Mouse (Mus musculus): Measurements from ENCODE around the gene Dhx58. TPM values are rescaled to one million over a fixed set of nuclear protein-coding genes. Genes with fewer than 3 reads are reported as not detected.

Dhx58 gene
- polyA plus RNA-seq, 1 experiment, result 27.3 TPM

DNA sequence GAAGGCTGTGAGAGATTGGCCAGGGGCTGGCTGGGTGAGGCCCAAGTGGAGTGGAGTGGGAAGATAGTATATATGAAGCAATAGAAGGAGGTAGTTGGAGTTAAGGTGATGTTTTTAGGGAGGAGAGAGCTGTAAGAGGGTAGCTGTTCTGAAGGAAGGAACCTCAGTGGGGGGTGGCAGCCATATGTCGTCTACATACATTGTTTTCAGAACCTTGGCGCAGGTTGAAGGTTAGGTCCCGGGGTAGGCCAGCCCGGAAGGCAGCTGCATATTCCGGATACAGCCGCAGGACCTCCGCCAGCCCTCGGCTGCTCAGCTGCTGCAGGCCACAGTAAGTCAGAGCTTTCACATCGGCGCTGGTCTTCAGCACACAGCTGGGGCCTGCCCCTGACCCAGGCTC, 42.5 kb upstream of the Dhx58 start:
- Histone ChIP-seq H3K4me1 (replicated peaks; ENCODE audit: control insufficient read depth, insufficient read depth, low read length) (no peaks in the 10 kb centered on the region; the same call in 1 of the 2 replicates), H3K27ac (ENCODE audit: control insufficient read depth, insufficient read depth, low read length) (no peak overlapping the region), H3K4me3 (ENCODE audit: control insufficient read depth, insufficient read depth, low read length) (no peak overlapping the region), H3K36me3 (ENCODE audit: control insufficient read depth, insufficient read depth, low read length) (no peaks in the 10 kb centered on the region), H3K27me3 (ENCODE audit: control insufficient read depth, insufficient read depth, low read length) (no peaks in the 10 kb centered on the region)
- DNase-seq, result no peak
- TF ChIP-seq CTCF (IDR thresholded peaks at IDR 0.05; ENCODE audit: borderline replicate concordance, control insufficient read depth, extremely low read depth, insufficient read depth, low read length, poor library complexity), result no peak
- 94% methylated on average over 10 of the region's 10 CpGs for WGBS

DNA sequence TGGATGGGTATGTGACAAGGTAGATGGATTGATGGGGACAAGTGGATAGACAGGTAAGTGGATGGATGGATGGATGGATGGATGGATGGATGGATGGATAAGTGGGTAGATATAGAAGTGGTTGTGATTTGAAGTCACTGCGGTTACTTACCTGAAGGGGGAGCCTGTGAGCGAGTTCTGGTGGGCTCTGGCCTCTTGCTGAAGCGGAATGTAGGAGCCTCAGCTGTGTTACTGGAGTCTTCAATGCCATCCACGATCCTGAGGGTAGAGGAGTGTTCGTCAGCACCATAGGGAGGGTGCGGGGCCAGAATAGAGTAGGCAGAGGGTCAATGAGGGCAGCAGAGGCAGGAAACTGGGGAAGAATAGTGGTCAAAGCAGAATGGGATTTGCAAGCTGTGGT, 41.0 kb upstream of the Dhx58 start:
- no peak overlapping the region for H3K27ac ChIP-seq (ENCODE audit: control insufficient read depth, insufficient read depth, low read length)
- WGBS, result 23% methylated on average over 6 of the region's 6 CpGs
- H3K4me1 ChIP-seq (replicated peaks; ENCODE audit: control insufficient read depth, insufficient read depth, low read length), result no peaks in the 10 kb centered on the region; the same call in 1 of the 2 replicates
- H3K4me3 ChIP-seq (ENCODE audit: control insufficient read depth, insufficient read depth, low read length), result no peak overlapping the region
- H3K27me3 ChIP-seq (ENCODE audit: control insufficient read depth, insufficient read depth, low read length), result no peaks in the 10 kb centered on the region
- no peaks in the 10 kb centered on the region for H3K36me3 ChIP-seq (ENCODE audit: control insufficient read depth, insufficient read depth, low read length)
- peak; percentile 61 for DNase-seq
- TF ChIP-seq POLR2A (IDR thresholded peaks at IDR 0.05; ENCODE audit: control insufficient read depth, extremely low read depth, insufficient read depth, low read length, poor library complexity) (no peak), CTCF (IDR thresholded peaks at IDR 0.05; ENCODE audit: borderline replicate concordance, control insufficient read depth, extremely low read depth, insufficient read depth, low read length, poor library complexity) (peak; percentile 41; the same call in 1 of the 2 replicates)

DNA sequence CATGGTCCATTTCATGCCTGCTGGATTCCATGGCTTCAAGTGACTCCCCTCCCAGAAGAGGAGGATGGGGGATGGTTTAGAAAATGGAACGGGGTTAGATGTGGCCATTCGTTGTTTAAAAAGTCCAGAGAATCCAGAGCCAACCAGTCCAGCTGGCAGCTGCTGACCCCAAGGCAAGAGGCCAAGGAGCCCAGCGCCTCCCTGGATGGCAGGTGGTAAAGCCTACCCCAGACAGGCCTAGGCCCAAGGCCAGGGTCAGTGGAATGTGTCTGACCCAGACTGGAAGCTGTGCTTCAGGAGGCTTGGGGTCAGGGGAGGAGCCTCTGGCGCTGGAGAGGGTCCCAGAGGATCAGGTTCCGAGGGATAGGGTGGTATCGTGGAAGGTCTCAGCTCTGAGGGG, 37.3 kb upstream of the Dhx58 start:
- Histone ChIP-seq H3K27ac (ENCODE audit: control insufficient read depth, insufficient read depth, low read length) (no peak overlapping the region), H3K36me3 (ENCODE audit: control insufficient read depth, insufficient read depth, low read length) (no peaks in the 10 kb centered on the region), H3K4me3 (ENCODE audit: control insufficient read depth, insufficient read depth, low read length) (no peak overlapping the region), H3K27me3 (ENCODE audit: control insufficient read depth, insufficient read depth, low read length) (no peaks in the 10 kb centered on the region), H3K4me1 (replicated peaks; ENCODE audit: control insufficient read depth, insufficient read depth, low read length) (peaks cover 8% of the 10 kb centered on the region)
- no peak for DNase-seq
- TF ChIP-seq CTCF (IDR thresholded peaks at IDR 0.05; ENCODE audit: borderline replicate concordance, control insufficient read depth, extremely low read depth, insufficient read depth, low read length, poor library complexity), result no peak
- no peak for TF ChIP-seq POLR2A (IDR thresholded peaks at IDR 0.05; ENCODE audit: control insufficient read depth, extremely low read depth, insufficient read depth, low read length, poor library complexity)
- WGBS, result 96% methylated on average over 6 of the region's 6 CpGs

DNA sequence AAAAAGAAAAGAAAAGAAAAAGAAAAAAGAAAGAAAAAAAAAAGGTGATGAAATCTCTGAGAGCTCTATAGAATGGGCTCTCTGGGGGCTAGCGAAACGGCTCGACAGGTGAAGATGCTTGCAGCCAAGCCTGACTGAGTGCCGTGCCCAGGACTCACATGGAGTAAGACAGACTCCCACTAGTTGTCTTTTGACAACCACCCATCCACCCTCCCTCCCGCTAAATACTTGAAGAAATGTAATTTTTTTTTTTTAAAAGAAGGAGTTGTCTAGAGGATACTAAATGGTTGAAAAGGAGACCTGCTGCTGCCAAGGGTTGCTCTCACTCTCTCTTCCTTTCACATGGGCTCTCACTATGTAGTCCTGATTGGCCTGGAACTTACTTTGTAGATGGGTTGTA, 34.7 kb upstream of the Dhx58 start:
- WGBS, result 26% methylated on average over 5 of the region's 5 CpGs
- no peaks in the 10 kb centered on the region for H3K27me3 ChIP-seq (ENCODE audit: control insufficient read depth, insufficient read depth, low read length)
- peaks cover 18% of the 10 kb centered on the region for H3K4me1 ChIP-seq (replicated peaks; ENCODE audit: control insufficient read depth, insufficient read depth, low read length)
- no peaks in the 10 kb centered on the region for H3K36me3 ChIP-seq (ENCODE audit: control insufficient read depth, insufficient read depth, low read length)
- DNase-seq, result no peak
- H3K27ac ChIP-seq (ENCODE audit: control insufficient read depth, insufficient read depth, low read length), result no peak overlapping the region
- TF ChIP-seq CTCF (IDR thresholded peaks at IDR 0.05; ENCODE audit: borderline replicate concordance, control insufficient read depth, extremely low read depth, insufficient read depth, low read length, poor library complexity), result no peak
- TF ChIP-seq POLR2A (IDR thresholded peaks at IDR 0.05; ENCODE audit: control insufficient read depth, extremely low read depth, insufficient read depth, low read length, poor library complexity), result no peak
- H3K4me3 ChIP-seq (ENCODE audit: control insufficient read depth, insufficient read depth, low read length), result no peak overlapping the region

DNA sequence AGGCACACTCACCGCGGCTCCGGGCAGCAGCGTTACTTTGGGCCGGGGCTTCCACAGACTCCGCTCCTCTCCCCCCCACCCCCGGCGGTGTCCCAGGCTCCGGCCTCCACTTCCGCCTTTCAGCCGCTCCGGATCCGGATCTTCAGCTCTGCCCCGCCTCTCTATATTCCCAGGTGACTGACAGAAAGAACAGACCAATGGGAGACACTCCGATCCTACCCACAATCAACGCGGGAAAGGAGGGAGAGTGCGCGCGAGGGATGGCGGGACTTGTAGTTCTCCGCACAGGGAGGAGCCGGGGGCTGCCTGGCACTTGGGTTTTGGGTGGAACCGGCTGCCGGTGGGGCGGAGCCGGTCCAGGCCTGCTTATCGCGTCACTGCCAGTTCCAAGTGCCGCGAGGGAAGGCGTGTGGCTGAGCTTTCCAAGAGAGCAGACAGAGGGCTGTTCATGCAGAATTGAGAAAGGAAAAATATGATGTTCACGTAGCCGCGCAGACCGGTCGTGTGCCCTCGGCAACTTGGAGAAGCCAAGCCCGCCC, 34.1 kb upstream of the Dhx58 start, which contains the start of gene Rab5c:
Rab5c (minus strand) TSS at position 150 of the 539 bp plus-strand sequence.
- peaks cover 1% of the 10 kb centered on the region; the same call in 1 of the 2 replicates for H3K36me3 ChIP-seq (ENCODE audit: control insufficient read depth, insufficient read depth, low read length)
- H3K27me3 ChIP-seq (ENCODE audit: control insufficient read depth, insufficient read depth, low read length), result no peaks in the 10 kb centered on the region
- peak within 1 kb of the TSS; percentile 48 for H3K27ac ChIP-seq (ENCODE audit: control insufficient read depth, insufficient read depth, low read length)
- peaks cover 18% of the 10 kb centered on the region for H3K4me1 ChIP-seq (replicated peaks; ENCODE audit: control insufficient read depth, insufficient read depth, low read length)
- under 1% methylated on average over 39 of the region's 39 CpGs for WGBS
- TF ChIP-seq POLR2A (IDR thresholded peaks at IDR 0.05; ENCODE audit: control insufficient read depth, extremely low read depth, insufficient read depth, low read length, poor library complexity) (peak; percentile 77), CTCF (IDR thresholded peaks at IDR 0.05; ENCODE audit: borderline replicate concordance, control insufficient read depth, extremely low read depth, insufficient read depth, low read length, poor library complexity) (no peak; the same call in 1 of the 2 replicates)
- peak within 1 kb of the TSS; percentile 90 for H3K4me3 ChIP-seq (ENCODE audit: control insufficient read depth, insufficient read depth, low read length)
- DNase-seq, result peak; percentile 98

DNA sequence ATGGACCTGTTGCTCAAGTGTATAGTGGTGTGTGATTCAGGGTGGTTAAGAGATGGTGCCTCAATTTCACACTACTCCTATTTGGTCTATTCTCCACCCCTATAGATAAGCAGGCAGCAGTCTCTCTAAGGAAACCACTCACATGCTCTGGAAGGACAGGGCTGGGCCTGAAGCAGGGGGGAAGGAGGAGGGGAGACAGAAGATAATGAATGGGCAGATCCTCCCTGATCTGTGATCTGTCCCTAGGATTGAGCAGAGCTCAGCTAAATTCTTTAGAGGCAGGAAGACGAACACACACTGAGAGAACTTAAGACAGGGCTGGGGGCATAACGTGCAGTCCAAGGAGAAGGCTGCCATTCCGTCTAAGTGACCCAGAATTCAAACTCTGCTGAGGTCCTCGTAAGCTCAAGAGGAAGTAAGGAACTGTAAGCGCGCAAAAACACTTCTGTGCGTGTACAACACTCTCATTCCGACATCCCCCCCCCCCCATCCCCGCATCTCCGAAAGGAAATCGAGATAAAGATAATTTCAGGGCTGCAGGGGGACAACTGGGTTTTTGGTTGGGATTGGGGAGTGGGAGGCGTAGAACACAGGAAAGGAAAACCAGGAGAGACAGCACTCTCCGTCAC, 33.1 kb upstream of the Dhx58 start:
- DNase-seq, result no peak
- Histone ChIP-seq H3K27me3 (ENCODE audit: control insufficient read depth, insufficient read depth, low read length) (no peaks in the 10 kb centered on the region), H3K36me3 (ENCODE audit: control insufficient read depth, insufficient read depth, low read length) (peaks cover 5% of the 10 kb centered on the region; the same call in 1 of the 2 replicates), H3K4me1 (replicated peaks; ENCODE audit: control insufficient read depth, insufficient read depth, low read length) (peaks cover 18% of the 10 kb centered on the region), H3K27ac (ENCODE audit: control insufficient read depth, insufficient read depth, low read length) (peak overlapping the region; percentile 48), H3K4me3 (ENCODE audit: control insufficient read depth, insufficient read depth, low read length) (peak overlapping the region; percentile 90)
- TF ChIP-seq POLR2A (IDR thresholded peaks at IDR 0.05; ENCODE audit: control insufficient read depth, extremely low read depth, insufficient read depth, low read length, poor library complexity), result no peak
- no peak for TF ChIP-seq CTCF (IDR thresholded peaks at IDR 0.05; ENCODE audit: borderline replicate concordance, control insufficient read depth, extremely low read depth, insufficient read depth, low read length, poor library complexity)
- WGBS, result 1% methylated on average over 13 of the region's 13 CpGs
